19 mouse cellular contexts compared by ENCODE assay signal in the genomic region with DNA sequence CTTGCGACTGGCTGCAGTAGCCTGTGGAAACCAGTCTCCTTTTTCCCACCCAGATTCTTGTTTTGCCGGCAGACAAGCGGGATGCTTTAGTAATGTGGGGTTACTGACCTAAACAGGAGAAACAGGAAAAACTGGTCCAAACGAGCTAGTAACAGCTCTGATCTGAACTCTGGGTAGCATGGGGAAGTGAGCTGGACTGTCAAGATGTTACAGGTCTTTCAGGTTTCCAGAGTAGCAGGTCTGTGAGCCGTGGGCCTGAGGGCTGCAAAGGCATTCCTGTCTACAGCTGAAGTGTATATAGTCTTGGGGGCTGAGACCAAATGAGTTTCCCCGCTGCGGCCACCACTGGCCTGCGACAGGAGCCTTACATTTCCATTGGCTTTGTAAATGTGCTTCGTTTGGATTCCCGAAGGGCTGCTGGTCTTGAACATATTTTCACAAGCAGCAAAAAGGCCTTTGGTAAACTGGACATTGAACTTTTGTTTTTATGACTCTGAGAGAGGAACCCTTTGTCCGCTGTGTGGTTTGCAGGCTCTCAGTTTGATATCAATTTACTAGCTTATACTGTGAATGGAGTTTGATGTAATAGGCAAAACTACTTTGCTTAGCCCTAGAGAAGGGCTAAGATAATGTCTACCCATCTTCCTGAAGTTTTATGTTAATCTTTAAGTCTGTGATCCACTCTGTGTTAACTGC. TPM values are rescaled to one million over a fixed set of nuclear protein-coding genes. Genes with fewer than 3 reads are reported as not detected.
DNase-seq lines count a peak whose midpoint lies in the region; ATAC-seq lines count a peak whose summit lies in the region.
"Had no signal": no experiment of that assay in that cellular context is flagged by ENCODE, and none has a peak within 500 bp of the region (broad histone marks: within the 10 kb centered on the region; RNA-seq: fewer than 3 reads in every experiment).

No protein-coding gene starts in this region.

- no peak overlapping the region for H3K4me2 ChIP-seq in kidney, embryonic 16.5 days (replicated peaks; ENCODE audit: low read depth, low read length)
- peak overlapping the region; percentile 36; the same call in 1 of the 2 replicates for H3K4me2 ChIP-seq in intestine, embryonic 15.5 days (replicated peaks)
- H3K4me2 ChIP-seq: heart, embryonic 12.5 days; hindbrain, embryonic 13.5 days had no signal

- intact Hi-C loops in left cerebral cortex, postnatal 36 days (cut with DNase I), result no loop called here

- no peak for DNase-seq in kidney, postnatal 4 days
- DNase-seq in urinary bladder, postnatal 14 days (ENCODE audit: low spot score), result peak; percentile 66
- no peak for DNase-seq in urinary bladder, postnatal 4 days (ENCODE audit: low spot score in 2 of 2)
- DNase-seq in yolk sac, embryonic 10.5 days (ENCODE audit: low spot score), result peak; percentile 50
- DNase-seq in left cerebral cortex, postnatal 36 days (ENCODE audit: low spot score in 2 of 2), result no peak
- DNase-seq in retina, embryonic 14.5 days (ENCODE audit: low spot score), result no peak
- DNase-seq: cerebellum, adult 9-10 months; gastrocnemius, postnatal 10 days; kidney, postnatal 25 days; lung, adult 18-20 months; thymus, adult 18-20 months had no signal

- H3K9ac ChIP-seq in kidney, embryonic 16.5 days (replicated peaks; ENCODE audit: low read length), result no peak overlapping the region
- no peak overlapping the region for H3K9ac ChIP-seq in intestine, embryonic 15.5 days
- H3K9ac ChIP-seq: heart, embryonic 12.5 days; hindbrain, embryonic 13.5 days had no signal

- peak overlapping the region; percentile 81 for H3K27ac ChIP-seq in kidney, embryonic 16.5 days (ENCODE audit: low read length)
- H3K27ac ChIP-seq in intestine, embryonic 15.5 days, result peak overlapping the region; percentile 63
- H3K27ac ChIP-seq: hindbrain, embryonic 13.5 days; left cerebral cortex, adult 2 months; midbrain, embryonic 10.5 days had no signal

- no peaks in the 10 kb centered on the region for H3K9me3 ChIP-seq in kidney, embryonic 16.5 days (ENCODE audit: low read length)
- no peaks in the 10 kb centered on the region for H3K9me3 ChIP-seq in intestine, embryonic 15.5 days
- H3K9me3 ChIP-seq: heart, embryonic 12.5 days; hindbrain, embryonic 13.5 days; midbrain, embryonic 10.5 days had no signal

- H3K4me1 ChIP-seq in kidney, embryonic 16.5 days (ENCODE audit: insufficient read depth, low read length), result 0 out of 2 replicates have a peak, but pooled peaks cover 3% of the 10 kb centered on the region
- H3K4me1 ChIP-seq in intestine, embryonic 15.5 days (replicated peaks), result 0 out of 2 replicates have a peak, but pooled peaks cover 8% of the 10 kb centered on the region
- H3K4me1 ChIP-seq: hindbrain, embryonic 13.5 days; midbrain, embryonic 10.5 days had no signal

- no peak overlapping the region for H3K4me3 ChIP-seq in kidney, embryonic 16.5 days (ENCODE audit: low read length)
- H3K4me3 ChIP-seq in intestine, embryonic 15.5 days (replicated peaks), result no peak overlapping the region
- H3K4me3 ChIP-seq: heart, embryonic 12.5 days; hindbrain, embryonic 13.5 days; left cerebral cortex, adult 2 months; midbrain, embryonic 10.5 days; myocyte had no signal

- WGBS in kidney, embryonic 16.5 days, result 50% methylated on average over 11 of the region's 11 CpGs
- 45% methylated on average over 11 of the region's 11 CpGs for WGBS in intestine, embryonic 15.5 days

- H3K27me3 ChIP-seq in kidney, embryonic 16.5 days (ENCODE audit: insufficient read depth, low read length), result no peaks in the 10 kb centered on the region
- H3K27me3 ChIP-seq in intestine, embryonic 15.5 days (replicated peaks), result no peaks in the 10 kb centered on the region
- H3K27me3 ChIP-seq: heart, embryonic 12.5 days; hindbrain, embryonic 13.5 days had no signal

- H3K36me3 ChIP-seq in kidney, embryonic 16.5 days (ENCODE audit: insufficient read depth, low read length), result peaks cover 24% of the 10 kb centered on the region
- H3K36me3 ChIP-seq in intestine, embryonic 15.5 days, result peaks cover 17% of the 10 kb centered on the region

- peak; percentile 62 for ATAC-seq in kidney, embryonic 16.5 days (ENCODE audit: low FRiP score, low TSS enrichment)
- ATAC-seq in intestine, embryonic 15.5 days, result peak; percentile 86
- ATAC-seq: forebrain, embryonic 16.5 days had no signal

RNA-seq across cellular contexts. Expression of a gene that starts 17.7 kb away (rescaled TPM):
- 71.3 and 77.5 TPM in 2 replicates for polyA plus RNA-seq in kidney, embryonic 16.5 days (2015; fragmentation: Nextera tagmentation; extraction: Ambion mirVana)
- 77.9 and 78.3 TPM in 2 replicates for polyA plus RNA-seq in intestine, embryonic 15.5 days (2015; fragmentation: Nextera tagmentation; extraction: Ambion mirVana)
- 100 to 1,000 TPM; 160 to 179 TPM for total RNA-seq in left cerebral cortex, postnatal 36 days (2021)

RNA-seq across cellular contexts. Expression of a gene that starts 25.2 kb away (rescaled TPM):
- polyA plus RNA-seq in kidney, embryonic 16.5 days (2015; fragmentation: Nextera tagmentation; extraction: Ambion mirVana), result 8.6 TPM in 2 replicates
- polyA plus RNA-seq in intestine, embryonic 15.5 days (2015; fragmentation: Nextera tagmentation; extraction: Ambion mirVana), result 32.2 and 37.2 TPM in 2 replicates
- under 1 TPM; 0.27 TPM for total RNA-seq in left cerebral cortex, postnatal 36 days (2021)
- polyA plus RNA-seq: midbrain, embryonic 10.5 days; myocyte had no signal

RNA-seq across cellular contexts. Expression of a gene that starts 54.5 kb away (rescaled TPM):
- 76.0 and 83.6 TPM in 2 replicates for polyA plus RNA-seq in kidney, embryonic 16.5 days (2015; fragmentation: Nextera tagmentation; extraction: Ambion mirVana)
- polyA plus RNA-seq in intestine, embryonic 15.5 days (2015; fragmentation: Nextera tagmentation; extraction: Ambion mirVana), result 67.5 and 68.5 TPM in 2 replicates
- total RNA-seq in left cerebral cortex, postnatal 36 days (2021), result 10 to 100 TPM; 46.1 to 63.6 TPM

Comparison
In these comparisons a context has a peak if more than half of its experiments do, and no peak if none do; other contexts are left out.
1. DNase-seq: peak in urinary bladder, postnatal 14 days (single experiment) and yolk sac, embryonic 10.5 days (single experiment); none in kidney, postnatal 4 days (0 of 2), urinary bladder, postnatal 4 days (0 of 2), left cerebral cortex, postnatal 36 days (0 of 2) and retina, embryonic 14.5 days (single experiment).